Mouse (Mus musculus): ENCODE data around the gene Bmp2k.

Gene Bmp2k

DNA sequence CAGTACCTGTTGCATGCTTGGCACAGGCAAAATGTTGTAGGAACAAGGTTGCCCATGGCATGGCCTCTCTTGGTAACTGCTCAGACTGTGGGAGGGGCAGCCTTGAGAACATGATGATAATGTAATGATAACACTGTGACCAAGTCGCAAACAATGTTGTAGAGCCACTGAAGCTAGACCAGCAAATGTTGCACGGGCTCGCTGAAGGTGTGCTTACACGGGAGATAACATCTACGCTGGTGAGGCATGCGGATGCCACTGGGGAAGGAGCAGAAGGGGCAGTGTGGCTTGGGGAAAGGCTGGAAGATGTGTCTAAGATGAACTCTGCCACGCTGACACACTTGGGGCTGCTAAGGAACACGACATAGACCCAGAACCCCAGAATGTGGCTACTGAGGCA, 102.5 kb downstream of the Bmp2k start:
- no peak for DNase-seq (ENCODE audit: low read depth, low spot score)

DNA sequence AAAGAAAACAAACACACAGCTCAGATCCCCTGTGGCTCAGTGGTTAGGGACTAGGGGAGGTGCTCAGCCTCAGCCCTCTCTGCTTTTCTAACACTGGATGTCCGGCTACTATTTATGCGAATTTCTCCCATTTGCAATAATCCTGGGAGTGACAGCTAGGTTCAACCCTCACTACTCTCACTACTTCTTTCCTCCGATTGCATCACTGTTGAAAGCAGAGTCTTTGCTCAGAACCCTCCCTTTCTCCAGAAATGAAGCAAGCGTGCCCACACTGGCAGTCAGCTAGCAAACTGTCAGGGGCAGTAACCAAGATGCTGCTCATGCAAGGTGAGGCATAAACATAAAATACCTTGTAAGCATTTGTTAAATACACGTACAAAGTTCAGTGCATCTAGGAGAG, 110.8 kb downstream of the Bmp2k start:
- no peak for DNase-seq (ENCODE audit: low read depth, low spot score)

DNA sequence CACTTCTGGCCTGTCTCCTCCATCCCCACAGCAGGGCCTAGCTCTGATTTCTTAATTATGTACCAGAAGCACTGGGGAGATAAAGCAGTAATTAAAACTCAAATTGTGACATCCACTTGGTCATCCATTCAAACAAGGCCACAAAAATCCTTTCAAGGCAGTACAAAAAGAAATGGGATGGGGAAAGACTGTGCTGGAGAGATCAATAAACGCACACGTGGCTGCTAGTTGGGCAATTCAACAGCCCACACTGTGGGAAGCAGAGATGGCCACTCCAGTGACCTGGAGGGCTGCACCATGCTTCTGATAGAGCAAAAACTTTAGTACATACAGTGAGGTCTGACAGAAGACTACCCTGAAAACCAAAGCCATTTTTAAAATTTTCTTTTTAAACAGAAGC, 112.6 kb downstream of the Bmp2k start:
- DNase-seq (ENCODE audit: low read depth, low spot score) = no peak

DNA sequence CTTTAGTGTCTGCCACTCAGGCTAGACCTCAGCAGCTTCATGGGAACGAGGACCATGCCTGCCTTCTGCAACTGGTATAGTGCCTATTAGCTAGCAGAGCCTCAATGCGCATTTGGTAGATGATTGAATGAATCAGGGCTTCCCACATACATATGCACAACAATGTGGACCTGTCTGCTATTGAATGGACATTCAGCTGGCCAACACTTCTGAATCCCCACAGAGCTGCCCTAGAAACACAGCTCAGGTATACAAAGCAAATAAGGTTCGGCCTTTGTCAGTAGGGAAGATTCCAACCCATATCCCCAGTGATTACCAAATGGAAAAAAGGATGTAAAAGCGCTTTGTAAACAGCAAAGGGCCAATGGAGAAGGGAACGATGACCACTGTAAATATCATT, 113.2 kb downstream of the Bmp2k start:
- DNase-seq (ENCODE audit: low read depth, low spot score) = no peak

DNA sequence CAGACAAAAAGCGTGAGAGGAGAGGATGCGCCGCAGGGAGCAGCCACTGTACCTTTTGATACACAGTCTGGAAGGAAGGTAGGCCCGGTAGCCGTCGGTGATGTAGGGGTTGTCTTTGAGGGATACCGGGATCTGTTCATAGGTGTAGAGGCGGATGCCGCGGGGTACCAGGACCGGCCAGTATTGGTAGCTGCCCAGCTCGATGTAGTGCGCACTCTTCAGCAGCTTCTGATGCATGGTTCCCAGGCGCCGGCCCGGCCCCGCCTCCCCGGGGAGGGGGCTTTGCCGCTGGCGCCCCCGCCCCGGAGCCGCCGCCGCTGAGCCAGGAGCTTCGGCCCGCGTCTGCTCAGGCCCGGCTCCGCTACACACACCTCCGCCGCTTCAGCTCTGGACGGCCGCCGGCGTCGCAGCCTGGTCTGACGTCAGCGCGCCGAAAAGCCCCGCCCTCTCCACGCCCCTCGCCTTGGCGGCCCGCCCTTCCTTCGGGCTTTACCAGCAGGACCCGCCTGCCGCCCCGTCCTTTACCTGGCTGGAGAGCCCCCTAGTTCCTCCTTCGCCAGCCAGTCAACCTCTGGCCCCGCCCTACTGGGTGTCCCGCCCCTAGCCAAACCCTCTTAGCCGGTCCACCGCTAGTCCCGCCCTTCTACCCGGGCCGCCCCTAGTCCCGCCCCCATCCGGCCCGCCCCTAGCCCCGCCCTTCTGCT, 113.9 kb downstream of the Bmp2k start, which contains the start of gene Paqr3:
Gene Paqr3 (minus strand): TSS at position 390 of the 704 bp plus-strand sequence.
- peak; percentile 94 for DNase-seq (ENCODE audit: low read depth, low spot score)

DNA sequence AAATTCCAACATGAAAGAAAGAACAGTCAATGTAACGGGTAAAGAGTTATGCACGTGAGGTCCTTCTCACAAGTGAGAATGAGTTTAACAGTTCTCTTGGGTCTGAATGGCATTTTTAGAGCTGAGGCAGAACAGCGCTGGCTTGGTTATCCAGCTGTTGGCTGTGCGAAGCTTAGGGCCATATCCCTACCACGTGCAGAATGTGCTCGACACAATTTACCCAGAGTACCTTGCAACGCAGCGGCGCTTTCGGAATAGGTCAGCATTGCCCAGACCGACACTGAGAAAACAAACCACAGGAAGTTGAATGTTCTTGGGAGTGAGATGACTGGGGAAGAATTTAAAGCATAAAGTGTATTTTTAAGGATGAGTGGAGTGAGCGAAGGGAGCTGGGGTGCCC, 127.5 kb downstream of the Bmp2k start:
- no peak for DNase-seq (ENCODE audit: low read depth, low spot score)

DNA sequence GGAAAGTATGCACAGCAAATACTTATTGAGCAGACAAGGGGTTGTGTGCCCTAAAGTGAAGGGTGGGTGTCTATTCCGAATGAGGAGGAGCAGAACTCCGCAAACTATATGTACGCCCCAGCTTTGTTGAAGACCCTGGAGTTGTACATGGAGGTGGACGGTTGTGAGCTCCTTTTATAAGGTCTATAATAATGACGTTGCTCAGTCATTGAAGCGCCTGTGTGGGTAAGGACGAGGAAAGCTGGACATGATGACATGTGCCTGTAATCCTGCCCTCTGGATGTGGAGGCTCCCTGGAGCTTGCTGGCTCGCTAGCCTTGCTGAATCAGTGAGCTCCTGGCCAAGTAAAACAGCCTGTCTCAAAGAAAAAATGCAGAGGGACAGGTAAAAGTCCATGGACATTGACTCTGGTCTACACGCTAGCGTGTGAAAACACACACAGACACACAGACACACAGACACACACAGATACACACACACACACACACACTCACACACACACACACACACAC, 128.0 kb downstream of the Bmp2k start:
- no peak for DNase-seq (ENCODE audit: low read depth, low spot score)

DNA sequence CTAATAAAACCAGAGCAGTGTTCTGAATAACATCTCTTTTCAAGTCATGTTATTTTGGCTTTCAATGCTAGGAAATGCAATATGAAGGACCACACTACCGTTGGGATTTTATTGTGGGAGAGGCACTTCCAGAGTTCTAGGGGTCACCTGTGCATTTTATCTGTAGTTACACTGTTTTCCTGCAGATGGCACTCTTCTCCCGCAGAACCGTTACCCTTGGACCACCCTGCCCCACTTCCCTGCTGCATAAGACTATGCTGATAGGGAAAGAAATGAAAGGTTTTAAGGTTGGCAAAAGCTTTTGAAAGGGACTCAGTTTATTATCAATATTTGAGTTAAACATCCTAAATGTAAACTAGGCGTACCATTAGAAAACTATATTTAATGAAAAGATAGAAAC, 128.5 kb downstream of the Bmp2k start:
- peak; percentile 69 for DNase-seq (ENCODE audit: low read depth, low spot score)

DNA sequence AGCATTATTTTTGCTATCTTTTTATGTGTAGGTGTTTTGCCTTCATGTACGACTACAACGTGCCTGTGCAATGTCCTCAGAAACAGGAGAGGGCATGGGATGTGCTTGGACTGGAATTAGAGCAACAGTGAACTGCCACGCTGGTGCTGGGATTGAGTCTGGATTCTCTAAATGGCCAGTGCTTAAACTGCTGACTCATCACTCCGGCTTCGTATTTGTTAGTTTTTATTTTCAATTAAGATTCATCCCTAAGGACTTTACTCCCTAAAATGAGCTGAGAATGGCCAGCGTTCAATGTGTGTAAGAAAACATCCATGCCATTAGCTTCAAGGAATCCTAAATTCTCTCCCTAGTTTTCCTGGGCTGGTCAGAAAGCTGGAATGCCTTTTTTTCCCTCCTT, 129.8 kb downstream of the Bmp2k start:
- DNase-seq (ENCODE audit: low read depth, low spot score) = no peak

DNA sequence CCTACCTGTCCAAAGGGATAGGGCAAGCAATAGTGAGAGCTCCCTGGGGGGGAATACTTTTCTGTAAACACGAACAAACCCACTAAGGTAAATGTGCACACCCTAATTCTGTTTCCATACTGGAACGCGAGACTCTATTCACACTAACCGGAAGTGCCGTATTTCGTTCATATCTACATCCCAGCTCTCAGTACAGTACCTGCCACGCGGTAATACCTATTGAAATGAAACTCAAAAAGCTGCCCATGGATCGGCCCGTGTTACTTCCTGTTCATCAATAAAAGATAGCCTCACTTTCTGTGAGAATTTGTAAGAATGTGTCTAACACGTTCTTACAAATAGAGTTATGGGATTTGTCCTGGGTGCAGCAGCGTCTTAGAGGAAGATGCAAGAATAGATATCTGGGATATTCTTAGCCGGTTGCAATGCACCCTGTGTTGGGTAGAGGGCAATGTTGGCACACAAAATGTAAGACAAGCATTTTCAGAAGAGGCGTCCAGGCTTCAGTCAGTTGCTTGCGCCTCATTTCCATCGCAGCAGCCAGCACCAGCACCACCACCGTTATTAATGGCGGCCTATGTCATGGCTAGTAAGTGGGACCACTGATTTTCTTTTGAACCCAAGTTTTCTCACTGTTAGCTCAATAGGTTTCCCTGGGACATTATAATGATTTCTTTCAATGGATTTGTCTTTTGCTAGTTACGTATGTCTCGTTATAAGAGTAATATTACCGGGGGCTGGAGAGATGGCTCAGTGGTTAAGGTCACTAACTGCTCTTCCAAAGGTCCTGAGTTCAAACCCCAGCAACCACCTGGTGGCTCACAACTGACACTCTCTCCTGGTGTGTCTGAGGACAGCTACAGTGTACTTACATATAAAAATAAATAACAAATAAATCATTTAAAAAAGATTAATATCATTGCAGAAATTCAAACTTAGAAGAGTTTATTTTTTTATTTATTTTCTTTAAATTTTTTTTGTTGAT, 131.0 kb downstream of the Bmp2k start:
- peak; percentile 85 for DNase-seq (ENCODE audit: low read depth, low spot score)

DNA sequence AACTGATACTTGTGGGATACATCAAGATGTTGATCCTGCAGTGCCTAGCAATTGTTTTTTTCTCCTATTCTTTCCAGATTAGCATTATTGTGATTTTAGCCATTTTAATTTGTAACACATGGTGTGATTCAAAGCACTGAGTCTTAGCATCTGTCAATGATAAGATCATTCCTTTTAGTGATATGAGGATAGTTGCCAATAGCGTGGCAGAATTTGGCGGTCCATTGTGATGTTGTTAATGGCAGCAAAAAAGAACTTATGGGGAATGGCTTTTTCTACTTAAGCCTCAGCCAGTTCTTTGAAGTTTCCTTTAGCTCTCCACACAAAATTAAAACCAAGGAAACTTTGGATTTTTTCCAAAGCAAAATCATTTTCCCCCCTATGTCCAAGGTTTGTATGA, 132.1 kb downstream of the Bmp2k start:
- DNase-seq (ENCODE audit: low read depth, low spot score) = no peak

DNA sequence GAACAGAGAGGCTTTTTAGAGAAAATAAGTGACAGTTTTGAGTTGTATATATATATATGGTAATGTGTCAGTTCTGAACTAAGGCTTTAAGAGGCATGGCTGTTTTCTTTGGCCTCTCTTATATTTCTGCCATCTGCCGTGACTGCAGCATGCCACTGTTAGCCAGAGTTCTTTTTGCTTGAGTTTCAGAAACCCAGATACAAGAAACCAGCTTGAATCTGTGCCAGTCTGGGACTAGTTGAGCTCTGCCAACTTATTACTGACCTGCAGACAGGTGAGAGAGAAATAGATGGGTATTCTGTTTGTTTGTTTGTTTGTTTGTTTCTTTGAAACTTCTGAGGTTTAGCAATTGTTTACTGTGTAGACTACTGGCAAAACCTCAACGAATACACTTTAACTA, 137.8 kb downstream of the Bmp2k start:
- DNase-seq (ENCODE audit: low read depth, low spot score) = no peak
